Mouse (Mus musculus) mouse embryonic stem cell (cell line): ENCODE results near the gene Gm21992.

Source experiments
- in situ Hi-C, 2 experiments: fragments of 300-500 bp; cut with MboI; formaldehyde crosslinking; loops; 1 replicate in 1 of 2; 3 replicates in 1 of 2; pipeline ENCODE4 v1.14.3; 2019 to 2020; ENCODE audit warnings: low sequenced_read_pairs in 2 of 2, low pct_unique_long_range_greater_than_20kb in 1 of 2, mixed read lengths in 1 of 2; ENCODE audit not compliant: unreplicated experiment in 1 of 2

Gm21992 gene

DNA sequence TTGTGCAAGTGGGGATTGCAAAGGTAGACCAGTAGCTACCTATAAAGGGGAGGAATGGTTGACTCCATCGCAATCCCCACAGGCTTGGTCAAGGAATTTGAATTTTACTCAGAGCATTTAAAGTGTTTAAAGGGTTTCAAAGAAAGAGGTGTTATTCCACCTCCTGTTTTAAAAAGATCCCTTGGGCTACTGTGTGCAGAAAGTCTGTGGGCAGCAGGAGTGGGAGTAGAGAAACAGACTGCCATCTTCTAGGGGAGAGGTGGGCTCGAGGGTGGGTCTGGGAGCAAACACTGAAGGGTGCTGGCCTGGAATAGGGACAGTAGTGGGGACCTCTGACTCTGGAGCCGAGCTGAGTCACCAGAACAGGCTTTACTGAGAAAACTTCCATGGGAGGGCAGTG lies 78.4 kb downstream of the Gm21992 start:
- in situ Hi-C loops: no loop called here

DNA sequence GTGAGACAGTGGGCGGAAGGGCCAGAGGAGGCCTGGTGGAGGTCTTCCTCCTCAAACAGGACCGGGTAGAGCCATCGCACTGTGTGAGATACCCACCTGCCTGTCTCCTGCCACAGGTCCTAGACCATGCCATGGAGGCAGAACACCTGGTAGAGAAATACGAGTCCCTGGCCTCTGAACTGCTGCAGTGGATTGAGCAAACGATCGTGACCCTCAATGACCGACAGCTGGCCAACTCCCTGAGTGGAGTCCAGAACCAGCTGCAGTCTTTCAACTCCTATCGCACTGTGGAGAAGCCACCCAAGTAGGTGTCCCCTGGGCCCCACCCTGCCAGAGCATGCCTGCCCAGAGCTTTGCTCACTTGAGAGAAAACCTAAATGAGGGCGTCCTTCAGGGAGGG lies 82.2 kb downstream of the Gm21992 start:
- in situ Hi-C loops: no loop called here

DNA sequence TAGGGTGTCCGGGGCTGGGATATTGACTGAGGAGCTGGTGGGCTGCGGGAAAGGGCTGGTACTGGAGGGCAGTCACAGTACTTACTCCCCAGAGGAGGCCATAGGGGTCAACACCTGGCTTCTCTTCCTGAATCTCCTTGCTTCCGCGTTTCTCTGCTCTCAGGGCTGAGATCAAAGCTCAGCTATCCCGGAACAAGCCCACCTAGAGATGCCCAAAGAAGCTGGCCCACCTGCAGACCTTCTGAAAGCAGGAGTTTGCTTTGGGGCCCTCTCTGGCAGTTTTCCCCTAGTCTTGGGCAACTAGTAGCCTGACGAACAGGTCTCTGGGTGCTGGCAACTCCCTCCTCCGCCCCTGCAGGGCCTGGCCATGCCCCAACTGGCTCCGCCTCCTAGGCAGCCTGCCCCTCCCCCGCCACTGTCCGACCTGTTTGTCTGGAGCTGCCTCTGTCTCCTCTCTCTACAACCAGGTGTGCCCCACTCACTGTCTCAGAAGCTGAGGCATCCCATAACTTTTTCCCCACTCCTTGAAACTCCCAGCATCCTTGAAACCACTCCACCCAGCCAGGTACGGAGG lies 90.7 kb downstream of the Gm21992 start:
- in situ Hi-C loops: no loop called here

DNA sequence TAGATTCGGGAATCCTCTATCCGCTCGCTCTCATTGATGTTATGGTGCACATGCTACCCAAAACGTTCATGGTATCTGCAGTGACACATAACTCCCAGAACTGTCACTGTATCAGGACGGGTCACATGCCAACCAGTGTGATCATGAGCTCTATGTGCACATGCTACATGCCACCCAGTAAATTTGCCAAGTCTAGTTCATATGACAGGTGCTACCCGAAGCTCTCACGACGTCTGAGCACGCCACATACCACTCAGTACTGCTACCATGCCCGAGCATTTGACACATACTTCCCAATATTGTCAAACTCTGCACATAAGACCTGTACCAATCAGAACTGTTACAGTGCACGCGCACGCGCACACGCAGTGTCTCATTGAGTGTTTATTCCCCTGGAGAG lies 91.3 kb downstream of the Gm21992 start:
- in situ Hi-C loops: no loop called here

DNA sequence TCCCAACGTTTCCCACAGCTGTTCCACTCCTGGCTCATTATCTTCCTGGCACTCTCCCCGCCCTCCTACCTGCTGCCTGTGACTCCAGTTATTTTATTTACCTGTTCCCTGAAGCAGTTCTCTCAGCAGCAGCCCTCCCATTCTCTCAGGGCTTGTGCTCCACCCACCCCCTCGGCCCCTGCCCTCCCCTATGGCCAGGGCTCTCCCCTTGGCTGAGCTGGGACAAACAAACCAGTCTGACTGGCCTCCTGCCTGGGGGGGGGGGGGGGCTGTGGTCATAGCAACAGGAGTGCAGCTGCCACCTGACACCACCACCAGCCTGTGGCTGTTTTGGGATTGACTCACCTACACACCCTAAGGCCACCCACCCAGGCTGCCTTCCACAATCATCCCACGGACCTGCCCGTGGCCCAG lies 92.1 kb downstream of the Gm21992 start:
- in situ Hi-C loops: no loop called here

DNA sequence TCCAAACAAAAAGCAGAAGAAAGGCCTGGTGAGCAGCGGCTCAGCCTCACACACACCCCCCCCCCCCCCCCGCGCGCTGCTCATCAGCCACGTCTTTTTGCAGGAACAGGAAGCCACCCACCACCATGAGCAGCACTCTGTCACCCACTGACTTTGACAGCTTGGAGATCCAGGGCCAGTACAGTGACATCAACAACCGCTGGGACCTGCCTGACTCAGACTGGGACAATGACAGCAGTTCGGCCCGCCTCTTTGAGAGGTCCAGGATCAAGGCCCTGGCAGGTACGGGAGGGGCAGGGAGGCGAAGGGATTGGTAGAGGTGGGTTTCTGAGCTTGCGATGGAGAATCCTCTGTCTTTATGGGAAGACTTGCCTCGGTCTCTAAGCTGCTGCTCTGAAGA lies 92.7 kb downstream of the Gm21992 start:
- in situ Hi-C loops: no loop called here

DNA sequence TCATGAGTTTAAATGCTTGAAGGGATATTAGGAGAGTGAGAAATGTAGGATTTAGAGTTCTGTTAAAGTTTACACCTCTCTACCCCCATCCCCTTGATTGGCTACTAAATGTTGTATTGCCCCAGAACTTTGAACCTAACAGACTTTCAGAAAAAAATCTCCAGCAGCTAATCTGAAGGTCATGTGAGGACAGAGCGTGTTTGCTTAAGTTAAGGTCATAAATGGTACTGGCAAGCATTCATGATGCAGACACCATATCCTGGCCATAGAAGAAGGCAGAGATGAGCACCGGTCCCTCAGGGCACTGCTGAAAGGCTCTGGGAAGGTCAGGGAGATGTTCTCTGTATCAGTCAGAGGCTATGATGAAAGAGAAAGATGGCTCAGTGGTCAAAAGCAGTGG lies 94.1 kb downstream of the Gm21992 start:
- in situ Hi-C loops: no loop called here

DNA sequence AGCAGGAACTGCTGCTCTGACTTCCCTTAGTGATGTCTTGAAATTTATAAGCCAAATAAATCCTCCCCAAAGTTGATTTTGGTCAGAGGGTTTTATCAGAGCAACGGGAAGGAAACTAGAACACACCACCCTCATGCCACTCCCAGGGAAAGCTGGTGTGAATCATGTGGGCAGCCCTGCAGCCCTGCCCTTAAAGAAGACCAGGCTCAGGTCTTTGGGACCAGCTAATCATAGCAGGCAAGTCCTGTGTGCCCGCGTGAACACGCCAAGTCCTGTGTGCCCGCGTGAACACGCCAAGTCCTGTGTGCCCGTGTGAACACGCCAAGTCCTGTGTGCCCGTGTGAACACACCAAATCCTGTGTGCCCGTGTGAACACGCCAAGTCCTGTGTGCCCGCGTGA lies 94.7 kb downstream of the Gm21992 start:
- in situ Hi-C loops: no loop called here

DNA sequence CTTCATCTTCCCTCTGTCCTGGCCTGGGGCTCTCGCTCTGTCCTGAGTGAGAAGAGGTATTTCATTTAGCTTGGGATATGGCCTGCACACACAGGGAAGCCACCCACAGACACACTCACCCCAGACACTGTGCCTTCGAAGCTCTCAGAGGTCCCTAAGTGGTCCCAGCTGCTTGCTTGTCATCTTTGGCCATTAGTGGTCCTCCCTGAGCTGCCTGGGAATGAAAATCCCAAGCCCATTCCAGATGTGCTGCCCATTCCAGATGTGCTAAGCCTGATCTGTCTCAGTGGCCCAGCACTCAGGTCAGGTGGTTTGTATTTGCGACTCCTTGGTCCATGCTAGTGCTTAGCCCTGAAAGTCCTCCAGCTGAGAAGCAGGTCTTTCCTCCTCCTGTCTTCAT lies 97.5 kb downstream of the Gm21992 start:
- in situ Hi-C loops: no loop called here

DNA sequence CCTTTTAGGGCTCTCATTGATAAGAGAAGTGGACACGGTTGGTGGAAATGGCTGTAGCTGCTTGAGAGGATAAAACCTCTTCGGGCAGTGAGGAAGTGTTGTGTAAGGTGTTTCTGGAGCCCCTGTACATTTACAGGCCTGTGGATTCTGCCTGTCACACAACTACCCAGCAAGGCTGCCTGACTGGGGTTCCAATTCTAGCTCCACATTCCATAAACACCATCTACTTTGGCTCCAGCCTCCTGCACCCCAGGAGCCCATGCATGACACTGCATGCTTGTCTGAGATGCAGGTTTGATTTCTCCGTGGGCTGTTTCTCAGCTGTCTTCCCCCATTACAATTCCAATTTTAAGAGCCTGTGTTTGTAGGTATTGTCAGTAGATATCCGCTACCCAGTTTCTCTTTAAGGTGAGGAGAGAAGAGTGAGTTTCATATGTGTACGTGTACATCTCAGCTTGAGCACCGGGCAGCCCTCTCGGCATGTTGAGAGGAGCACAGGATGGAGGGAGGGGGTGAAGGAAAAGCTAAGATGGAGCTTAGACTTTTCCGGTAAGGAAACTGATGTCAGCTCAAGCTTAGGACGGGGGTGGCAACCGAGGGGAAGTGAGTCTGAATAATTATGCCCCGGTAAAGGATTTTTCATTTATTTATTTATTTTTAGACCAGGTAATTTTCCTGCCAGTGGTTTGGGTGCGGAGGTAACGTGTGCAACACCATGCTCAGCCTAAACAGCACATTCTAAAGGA lies 98.5 kb downstream of the Gm21992 start:
- in situ Hi-C loops: no loop called here

DNA sequence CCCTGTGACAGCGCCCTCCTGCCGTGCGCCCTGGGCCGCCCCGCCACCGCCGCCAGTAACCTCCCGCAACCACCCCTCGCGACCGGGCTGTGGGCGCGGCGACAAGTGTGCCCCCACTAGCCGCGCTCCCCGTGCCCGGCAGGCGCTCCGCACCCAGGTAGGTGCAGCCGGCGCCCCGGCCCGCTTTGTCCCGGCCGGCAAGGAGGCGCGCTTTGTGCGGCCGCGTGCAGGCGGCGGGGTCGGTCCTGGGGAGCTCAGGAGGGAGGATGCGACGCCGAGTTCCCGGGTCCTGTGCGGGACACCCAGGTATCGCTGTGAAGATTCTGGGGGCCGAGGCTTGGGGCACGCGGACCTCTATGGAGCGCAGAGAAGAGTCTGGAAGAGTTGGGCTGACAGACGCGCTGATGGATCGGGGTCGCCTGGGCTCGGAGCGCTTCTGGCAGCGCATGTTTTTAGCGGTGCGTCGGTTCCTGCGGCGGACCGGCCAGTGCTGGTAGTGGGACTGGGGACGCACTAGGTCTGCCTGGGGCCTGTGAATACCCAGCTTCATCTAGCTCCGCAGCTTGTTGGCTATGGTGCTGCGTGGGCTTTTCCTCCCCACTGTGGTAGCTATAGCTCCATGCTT lies 99.1 kb downstream of the Gm21992 start:
- in situ Hi-C loops: no loop called here

DNA sequence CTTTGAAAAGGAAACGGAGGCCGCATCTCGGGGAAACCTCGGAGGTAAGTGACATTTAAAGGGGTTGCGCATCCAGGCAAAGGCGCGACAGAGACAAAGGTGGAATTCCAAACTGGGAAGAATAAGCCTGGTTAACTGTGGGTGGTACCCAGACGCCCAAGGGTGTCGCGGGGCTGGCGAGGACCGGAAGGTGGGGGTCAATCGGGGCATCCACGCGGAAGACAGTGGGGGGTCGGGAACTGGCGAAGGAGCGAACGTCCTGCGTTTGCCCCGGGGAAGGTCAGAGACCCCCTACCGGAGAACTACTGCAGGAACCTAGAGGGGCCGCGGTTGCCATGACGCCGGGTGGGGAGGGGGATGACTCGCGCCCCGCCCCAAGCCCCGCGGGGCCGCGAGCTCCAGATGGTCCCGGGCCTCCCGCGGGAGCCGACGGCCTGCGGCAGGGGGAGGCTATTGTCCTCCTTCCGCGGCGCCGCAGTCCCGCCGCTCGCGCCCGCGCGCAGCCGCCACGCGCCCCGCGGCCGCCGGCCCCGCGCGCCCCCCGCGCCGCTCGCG lies 99.7 kb downstream of the Gm21992 start:
- in situ Hi-C loops: no loop called here

DNA sequence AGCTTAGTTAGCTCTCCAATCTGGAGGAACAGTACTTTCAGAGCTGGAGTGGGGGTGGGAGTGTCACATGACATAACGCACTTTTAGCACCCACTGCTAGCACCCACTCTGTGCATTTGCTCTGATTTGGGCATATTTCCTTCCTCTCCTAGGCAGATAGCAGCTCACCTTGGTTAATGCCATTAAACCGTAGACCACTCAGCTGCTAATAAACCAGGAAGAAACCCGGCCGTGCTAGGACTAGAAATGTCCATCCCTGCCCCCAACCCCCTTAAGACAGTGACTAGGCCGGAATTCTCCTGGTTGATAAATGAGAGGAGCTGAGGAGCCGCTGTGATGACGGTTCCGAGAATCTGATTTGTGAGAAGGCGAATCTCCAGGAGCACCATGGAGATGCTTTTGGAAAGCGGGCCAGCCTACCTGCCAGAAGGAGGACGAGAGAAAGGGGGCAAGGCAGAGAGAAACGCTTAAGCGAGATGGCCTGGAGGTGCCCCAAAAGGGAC lies 100.3 kb downstream of the Gm21992 start, which contains the start of gene Sptbn2:
Gene Sptbn2, plus strand, starts transcription at position 70 of the 503 bp plus-strand sequence.
- in situ Hi-C loops: no loop called here

DNA sequence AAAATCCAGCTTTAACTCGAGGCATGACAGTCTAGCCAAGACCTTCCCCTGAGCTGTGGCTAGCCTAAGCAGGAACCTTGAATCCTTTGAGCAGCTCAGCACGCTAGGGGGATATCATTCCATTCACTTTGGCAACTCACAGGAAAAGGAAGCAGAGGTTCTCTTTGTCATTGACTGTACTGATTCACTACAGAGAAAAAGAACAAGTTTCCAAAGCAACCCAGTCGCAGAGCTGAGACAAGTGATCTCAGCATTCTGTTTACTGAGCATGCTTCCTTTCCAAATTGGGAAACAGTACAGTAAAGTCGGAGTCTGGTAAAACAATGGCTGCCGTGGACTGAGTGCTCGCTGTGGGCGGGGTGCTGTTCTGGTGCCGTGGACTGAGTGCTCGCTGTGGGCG lies 102.6 kb downstream of the Gm21992 start:
- in situ Hi-C loops: no loop called here

DNA sequence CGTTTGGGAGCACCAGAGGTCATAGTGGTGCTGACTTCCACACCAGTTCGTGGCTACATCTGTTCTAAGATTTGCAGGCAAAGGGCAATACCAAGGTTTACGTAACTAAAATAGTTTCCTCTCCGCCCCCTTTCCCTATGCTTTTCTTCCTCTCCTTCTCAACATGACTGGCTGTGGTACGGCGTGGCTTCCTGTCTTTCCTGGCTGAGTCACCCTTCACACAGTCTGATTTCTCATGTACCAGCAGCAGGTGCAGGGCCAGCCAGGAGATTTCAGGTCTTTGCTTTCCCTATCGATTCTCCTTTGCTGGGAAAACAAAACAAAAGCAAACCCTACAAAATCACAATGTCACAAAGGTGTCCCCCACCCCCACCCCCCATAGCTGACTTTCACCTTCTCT lies 110.2 kb downstream of the Gm21992 start:
- in situ Hi-C loops: no loop called here

DNA sequence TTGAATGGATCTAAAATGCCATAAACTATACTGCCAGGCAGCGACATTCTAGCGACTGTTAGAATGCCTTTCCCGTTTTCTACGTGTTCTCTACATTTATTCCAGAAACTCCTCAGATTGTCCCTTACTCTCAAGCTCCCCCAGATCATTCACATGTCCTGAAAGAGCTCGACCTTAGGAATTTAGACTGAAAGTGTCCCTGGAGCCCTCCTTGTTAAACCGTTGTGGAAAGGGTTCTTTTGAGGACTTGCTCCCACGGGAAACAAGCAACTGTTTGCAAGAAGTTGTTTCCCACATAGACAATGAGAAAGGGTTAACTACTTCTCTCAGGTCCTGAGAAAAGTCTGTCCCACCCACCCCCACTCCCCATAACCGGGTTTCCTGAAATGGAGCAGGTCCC lies 110.8 kb downstream of the Gm21992 start:
- in situ Hi-C loops: no loop called here

DNA sequence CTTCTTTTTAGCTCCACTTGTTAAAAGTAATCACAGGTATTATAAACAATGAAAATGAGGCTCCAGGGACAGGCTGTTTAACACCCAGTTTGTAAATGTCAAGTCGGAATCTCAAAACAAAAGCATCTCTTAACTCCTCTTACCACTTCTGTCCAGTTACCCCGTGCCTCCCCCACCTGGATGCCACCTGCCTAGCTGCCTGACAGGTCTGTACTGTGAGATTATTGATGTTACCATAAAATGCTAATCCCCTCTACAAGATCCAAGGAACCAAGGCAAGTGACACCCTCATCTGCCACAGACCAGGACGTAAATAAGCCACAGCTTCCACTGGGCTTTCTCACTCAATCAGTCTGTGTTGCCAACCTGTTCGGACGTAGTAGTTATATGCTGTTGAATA lies 111.6 kb downstream of the Gm21992 start:
- in situ Hi-C loops: no loop called here

DNA sequence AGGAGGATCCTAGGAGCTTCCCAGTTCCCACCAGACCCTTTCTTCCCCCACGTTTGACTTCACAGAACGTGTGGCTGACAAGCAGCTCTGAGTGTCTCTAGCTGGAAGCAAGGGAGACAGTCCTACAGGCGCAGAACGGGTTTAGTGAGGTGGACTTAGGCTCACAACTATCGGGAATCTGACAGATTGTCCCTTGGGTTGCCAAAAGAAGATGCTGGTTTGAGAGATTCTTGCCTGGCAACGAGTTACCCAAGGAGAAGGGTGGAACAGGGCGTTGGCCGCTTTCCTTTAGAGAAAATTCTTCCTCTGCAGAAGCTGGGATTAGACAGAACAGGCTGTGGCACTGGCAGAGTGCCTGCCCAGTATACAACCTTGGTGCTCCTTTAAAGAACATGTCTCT lies 112.6 kb downstream of the Gm21992 start:
- in situ Hi-C loops: no loop called here

DNA sequence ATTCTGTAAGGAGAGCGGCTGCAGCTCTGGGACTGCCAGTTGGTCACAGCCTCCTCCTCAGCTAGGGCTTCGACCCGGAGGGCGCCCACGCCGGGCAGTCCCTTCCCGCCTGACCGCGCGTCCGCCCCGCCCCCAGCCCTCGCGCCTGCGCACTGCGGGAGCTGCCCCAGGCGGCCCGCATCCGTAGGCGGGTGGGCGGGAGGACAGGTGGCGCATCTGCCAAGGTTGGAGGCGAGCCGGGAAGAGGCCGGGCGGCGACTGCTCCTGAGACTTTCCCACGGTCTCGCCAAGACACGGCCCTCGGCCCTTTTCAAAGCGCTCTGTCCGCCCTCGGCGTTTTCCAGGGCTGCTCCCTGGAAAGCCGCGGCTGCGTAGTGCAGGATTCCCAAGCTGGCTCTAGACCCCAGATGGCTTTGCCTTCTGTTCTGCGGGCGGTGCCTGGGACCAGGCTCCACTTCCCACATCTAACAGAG lies 113.2 kb downstream of the Gm21992 start, which contains the start of gene Gm960:
Gene Gm960, minus strand, starts transcription at position 464 of the 473 bp plus-strand sequence.
- in situ Hi-C loops: no loop called here
